Mouse (Mus musculus) megakaryocyte, adult 5-6 weeks (primary cell): ENCODE measurements around the gene Polr2a. TPM values are rescaled to one million over a fixed set of nuclear protein-coding genes. Genes with fewer than 3 reads are reported as not detected.

ENCODE experiments used
- ATAC-seq: 2 replicates; pipeline ENCODE4 v1.8.0; 2016; ENCODE audit warnings: mild to moderate bottlenecking, inconsistent platforms; ENCODE audit not compliant: poor library complexity, severe bottlenecking
- total RNA-seq, 2 experiments: library from RNA; stranded (forward) in 1 of 2; stranded (reverse) in 1 of 2; fragments of 153-499, 151-499 nt in 1 of 2; fragments of 221-1000, 200-1000 nt in 1 of 2; gene quantifications; 2 replicates each; pipeline versions ENCODE4 v1.2.3 to v1.2.4; 2015 to 2017

Polr2a gene
- total RNA-seq, 2 experiments from 2014 or later, result 38.6 to 116 TPM

- ATAC-seq, result peak; percentile 77
Observed at GRCm38 (mm10) chr11:69784793-69785272, 26.4 kb upstream of the Polr2a start.

GRCm38 (mm10) chr11:69781828-69782227, 23.4 kb upstream of the Polr2a start:
- ATAC-seq, result no peak

DNA sequence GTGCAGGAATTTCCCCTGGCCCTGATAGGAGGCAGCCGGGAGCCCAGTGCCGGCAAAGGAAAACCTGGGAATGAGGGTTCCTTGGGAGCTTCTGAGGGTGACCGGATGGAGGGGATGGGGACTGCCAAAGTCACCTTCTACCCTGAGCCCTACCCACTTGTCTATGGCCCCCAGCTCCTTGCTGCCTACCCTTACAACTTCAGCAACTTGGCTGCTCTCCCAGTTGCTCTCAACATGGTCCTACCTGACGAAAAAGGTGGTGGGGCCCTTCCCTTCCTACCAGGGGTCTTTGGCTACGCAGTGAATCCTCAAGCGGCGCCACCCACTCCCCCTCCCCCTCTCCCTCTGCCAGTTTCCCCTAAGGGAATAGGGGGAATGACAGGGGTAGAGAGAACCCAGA, 20.5 kb upstream of the Polr2a start:
- no peak for ATAC-seq

DNA sequence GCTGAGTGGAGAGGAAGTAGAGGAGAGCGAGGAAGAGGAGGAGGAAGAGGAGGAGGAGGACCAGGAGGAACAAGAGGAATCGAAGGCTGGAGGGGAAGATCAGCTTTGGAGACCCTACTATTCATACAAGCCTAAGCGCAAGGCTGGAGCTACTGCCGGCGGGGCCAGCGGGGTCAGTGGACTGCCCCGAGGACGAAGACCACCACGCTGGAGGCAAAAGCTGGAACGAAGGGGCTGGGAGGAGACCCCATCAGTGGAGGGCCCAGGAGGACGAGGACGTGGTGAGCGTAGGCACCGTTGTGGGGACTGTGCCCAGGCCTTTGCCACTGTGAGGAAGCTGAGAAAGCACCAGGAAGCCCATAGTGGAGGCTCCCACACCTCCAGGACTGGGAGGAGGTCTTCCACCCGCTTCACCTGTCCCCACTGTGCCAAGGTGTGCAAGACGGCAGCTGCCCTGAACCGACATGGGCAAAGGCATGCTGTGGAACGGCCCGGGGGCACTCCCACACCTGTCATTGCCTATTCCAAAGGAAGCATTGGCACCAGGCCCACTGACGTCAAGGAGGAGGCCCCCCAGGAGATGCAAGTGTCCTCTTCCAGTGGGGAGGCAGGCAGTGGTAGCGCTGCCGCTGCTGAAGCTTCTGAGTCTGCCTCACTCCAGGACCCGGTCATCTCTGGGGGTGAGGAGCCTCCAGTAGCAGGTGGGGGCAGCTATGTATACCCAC, 20.0 kb upstream of the Polr2a start:
- no peak for ATAC-seq

DNA sequence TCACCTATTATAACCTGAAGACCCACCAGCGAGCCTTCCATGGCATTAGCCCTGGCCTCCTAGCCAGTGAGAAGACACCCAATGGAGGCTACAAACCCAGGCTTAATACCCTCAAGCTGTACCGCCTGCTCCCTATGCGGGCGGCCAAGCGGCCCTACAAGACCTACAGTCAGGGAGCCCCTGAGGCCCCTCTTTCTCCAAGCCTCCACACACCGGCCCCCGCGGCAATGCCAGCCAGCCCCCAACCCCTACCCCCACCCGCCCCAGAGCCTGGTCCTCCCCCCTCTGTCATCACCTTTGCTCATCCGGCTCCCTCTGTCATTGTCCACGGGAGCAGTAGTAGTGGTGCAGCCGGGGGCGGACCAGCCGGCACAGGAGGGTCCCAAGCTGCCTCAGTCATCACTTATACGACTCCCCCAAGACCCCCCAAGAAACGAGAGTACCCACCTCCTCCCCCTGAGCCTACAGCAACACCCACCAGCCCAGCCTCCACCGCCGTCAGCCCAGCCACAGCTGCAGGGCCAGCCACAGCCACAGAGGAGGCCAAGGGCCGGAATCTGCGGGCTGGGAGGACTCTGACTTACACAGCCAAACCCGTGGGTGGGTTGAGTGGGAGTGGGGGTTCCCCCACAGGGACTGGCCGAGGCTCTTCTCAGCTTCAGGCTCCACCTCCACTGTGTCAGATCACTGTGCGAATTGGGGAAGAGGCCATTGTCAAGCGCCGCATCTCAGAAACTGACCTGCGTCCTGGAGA, 19.2 kb upstream of the Polr2a start:
- ATAC-seq, result peak; percentile 40

DNA sequence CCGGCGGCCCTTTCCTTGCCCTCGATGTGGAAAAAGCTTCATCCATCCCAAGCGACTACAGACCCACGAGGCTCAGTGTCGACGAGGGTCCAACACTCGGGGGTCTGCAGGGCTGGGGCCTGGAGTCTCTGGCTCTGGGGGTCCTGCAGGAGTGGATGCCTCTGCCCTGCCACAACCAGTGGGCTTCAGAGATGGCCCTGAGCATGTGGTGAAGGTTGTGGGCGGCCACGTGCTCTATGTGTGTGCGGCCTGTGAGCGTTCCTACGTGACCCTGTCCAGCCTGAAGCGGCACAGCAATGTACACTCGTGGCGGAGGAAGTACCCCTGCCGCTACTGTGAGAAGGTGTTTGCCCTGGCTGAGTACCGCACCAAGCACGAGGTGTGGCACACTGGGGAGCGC, 18.1 kb upstream of the Polr2a start:
- no peak for ATAC-seq

GRCm38 (mm10) chr11:69775716-69776115, 17.3 kb upstream of the Polr2a start:
- no peak for ATAC-seq

GRCm38 (mm10) chr11:69774961-69775360, 16.5 kb upstream of the Polr2a start:
- ATAC-seq, result no peak

DNA sequence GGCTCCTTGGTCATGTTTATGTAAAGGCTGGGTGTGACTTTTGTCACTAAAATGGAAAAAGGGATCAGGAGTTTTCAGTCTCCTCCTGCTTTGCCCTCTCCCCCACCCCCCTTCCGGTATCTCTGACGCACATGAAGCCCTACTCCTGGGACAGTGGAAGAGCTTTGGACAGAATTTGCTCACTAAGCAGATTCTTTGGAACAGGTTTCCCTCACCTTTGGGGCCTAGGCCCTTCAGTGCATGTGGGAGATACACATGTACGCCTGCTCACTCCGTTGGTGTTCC, 9.1 kb upstream of the Polr2a start:
- no peak for ATAC-seq

DNA sequence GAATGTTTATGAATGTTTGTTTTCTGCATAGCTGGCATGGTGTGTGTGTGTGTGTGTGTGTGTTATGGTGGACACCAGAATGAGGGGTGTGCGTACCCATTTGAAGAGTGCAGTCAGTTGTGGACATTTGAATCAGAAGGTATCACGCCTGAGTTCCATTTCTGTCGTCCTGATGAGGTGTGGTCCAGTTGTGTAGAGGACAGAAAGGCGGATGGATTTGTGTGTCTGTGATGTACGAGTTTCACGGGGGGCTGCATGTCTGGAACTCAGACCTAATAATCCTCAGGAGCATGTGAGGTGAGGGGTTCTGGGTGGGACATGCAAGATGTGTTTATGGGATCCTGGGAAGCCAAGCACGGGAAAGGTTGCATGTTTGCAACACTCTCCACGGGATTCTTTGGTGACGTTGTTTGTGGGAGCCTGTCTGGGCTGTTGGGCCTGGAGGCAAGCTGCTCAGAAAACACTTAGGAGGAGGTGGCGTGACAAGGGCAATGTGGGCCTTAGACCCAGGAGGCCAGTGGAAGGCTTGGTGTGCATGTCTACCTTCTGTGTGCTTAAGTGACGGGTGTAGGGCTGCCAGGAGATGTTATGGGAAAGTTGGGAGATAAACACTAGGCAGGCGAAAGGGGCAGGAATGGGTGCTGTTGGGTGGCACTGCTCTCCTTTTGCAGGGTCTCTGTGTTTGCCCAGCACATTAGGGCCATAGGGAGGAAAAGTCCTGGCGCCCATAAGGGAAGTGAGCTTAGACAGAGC, 8.6 kb upstream of the Polr2a start:
- ATAC-seq, result no peak

DNA sequence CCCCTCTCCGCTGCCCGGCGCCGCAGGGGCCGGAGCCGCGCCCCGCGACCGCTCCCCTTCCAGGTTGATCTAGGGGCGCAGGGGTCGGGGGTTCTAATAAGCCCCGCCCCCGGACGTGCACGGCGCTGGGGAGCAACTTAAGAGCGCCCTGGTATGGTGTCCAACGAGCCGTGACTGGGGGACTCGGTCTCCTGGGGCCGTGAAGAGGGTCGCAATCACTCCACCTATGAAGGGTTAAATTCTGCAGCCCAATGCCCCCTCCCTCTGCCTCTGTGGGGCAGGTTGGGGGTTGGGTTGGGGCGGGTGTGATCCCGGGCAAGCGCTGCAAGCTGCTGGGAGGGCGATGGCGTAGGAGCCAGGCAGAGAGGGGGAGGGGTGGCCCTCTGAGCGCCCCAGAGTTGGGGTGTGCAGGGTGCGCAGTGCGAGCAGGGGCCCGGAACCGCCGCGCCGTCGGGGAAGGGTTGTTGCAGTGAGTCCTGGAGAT, 7.7 kb upstream of the Polr2a start:
- ATAC-seq, result peak; percentile 60

GRCm38 (mm10) chr11:69765221-69766125, 7.0 kb upstream of the Polr2a start, which contains the start of gene Zbtb4:
TSS of gene Zbtb4 (plus strand) at chr11:69765912.
- peak; percentile 48 for ATAC-seq

DNA sequence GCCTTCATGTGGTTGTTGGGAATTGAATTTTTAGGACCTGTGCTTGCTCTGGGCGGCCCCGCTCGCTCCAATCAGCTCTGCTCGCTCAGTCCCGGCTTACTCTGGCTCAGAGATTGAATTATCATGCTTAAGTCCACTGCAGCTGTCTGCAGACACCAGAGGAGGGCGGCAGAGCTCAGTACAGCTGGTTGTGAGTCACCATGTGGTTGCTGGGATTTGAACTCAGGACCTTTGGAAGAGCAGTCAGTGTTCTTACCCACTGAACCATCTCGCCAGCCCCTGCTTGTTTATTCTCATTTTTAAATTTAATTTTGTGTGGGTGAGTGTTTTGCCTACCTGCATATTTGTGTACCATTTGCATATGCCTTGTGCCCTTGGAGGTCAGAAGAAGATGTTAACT, 5.1 kb upstream of the Polr2a start:
- no peak for ATAC-seq

DNA sequence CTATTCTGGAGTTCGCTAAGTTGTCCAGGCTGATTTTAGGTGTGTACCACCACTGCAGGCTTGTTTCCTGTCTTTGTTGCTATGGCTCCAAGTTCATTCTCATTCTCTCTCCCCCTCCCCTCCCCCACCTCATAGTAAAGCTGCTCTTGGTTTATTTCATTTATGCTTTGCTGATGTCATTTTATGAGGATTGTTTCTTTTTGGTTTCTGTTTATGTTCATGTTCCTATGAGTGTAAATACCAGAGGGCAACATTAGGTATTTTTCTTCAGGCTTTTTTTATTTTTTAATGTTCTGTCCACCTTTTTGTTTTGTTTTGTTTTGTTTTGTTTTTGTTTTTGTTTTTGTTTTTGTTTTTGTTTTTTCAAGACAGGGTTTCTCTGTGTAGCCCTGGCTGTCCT, 3.4 kb upstream of the Polr2a start, which contains the start of gene Slc35g3:
TSS of gene Slc35g3 (minus strand) at position 101 of the 400 bp plus-strand sequence.
- no peak for ATAC-seq

- no peak for ATAC-seq
Observed at GRCm38 (mm10) chr11:69760901-69761200, 2.4 kb upstream of the Polr2a start.

GRCm38 (mm10) chr11:69760160-69760900, 1.9 kb upstream of the Polr2a start:
- no peak for ATAC-seq

GRCm38 (mm10) chr11:69758971-69759721, 709 bp upstream of the Polr2a start:
- peak; percentile 70 for ATAC-seq

DNA sequence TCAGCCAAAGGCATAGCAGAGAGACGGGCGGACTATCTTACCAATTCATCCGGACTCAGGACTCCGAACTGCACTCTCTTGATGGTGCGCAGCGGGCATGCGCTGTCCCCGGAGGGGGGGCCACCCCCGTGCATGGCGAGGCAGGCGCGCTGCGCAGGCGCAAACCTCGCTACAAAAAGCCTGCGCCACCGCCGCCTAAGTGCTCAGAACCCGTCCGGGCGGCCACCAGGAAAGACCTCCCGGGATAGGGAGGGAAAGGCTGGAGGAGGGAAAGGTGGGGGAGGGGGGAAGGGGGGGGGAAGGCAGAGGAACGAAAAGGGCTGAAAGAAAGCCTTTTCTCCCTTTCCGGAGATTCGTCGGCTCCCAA, 364 bp downstream of the Polr2a start:
- ATAC-seq, result peak; percentile 56
